Mouse (Mus musculus) telencephalon, adult 2 months (tissue): Measurements from ENCODE around the gene Lum.

Experiments used
- DNase-seq: peaks from one replicate; pipeline ENCODE4 v3.0.0-alpha.2; 2011; ENCODE audit warnings: low read depth, low spot score

The Lum gene

GRCm38 (mm10) chr10:97564957-97565856 is at the start of gene Lum:
Lum (plus strand) TSS chr10:97565128.
- no peak for DNase-seq

GRCm38 (mm10) chr10:97523366-97523765 is 41.6 kb upstream of the Lum start:
- no peak for DNase-seq

DNA sequence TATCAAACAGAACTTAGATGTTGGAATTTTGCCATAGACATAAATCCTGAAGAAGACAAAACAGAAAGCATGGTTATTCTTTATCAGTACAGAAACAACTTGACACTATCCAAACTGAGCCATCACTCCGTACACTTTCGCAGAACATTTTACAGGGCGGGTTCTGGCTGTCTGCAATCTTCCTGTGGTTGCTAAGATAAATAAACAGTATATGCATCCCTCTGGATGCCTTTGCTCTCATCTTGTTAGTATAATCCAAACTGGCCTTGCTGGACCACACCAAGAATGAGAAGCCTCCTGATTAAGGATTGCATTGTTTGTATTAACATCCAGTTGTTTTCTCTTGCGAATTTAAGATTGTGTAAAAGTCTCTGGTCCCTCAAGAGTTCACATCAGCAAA is 29.2 kb upstream of the Lum start:
- no peak for DNase-seq

GRCm38 (mm10) chr10:97536921-97537320 is 28.0 kb upstream of the Lum start:
- DNase-seq = no peak

- DNase-seq = no peak
Measured at GRCm38 (mm10) chr10:97538202-97538601, 26.7 kb upstream of the Lum start.

DNA sequence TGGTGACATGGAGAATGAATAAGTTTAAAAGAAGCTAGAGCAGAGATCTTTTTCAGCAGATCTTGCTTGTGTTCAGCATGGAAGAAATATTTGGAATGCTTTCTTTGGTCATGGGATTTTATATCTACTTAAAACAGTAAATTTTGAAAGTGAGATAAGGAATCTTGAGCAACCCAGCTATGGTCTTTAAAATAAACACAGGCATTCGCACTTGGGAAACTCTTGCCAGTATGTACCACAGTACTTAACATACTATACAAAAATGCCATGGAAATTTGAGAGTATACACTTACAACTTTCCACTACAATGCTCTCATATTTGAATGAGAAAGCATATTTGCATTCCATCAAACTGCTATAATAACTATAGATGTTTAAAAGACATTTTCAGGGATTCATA is 17.2 kb upstream of the Lum start:
- DNase-seq = no peak

DNA sequence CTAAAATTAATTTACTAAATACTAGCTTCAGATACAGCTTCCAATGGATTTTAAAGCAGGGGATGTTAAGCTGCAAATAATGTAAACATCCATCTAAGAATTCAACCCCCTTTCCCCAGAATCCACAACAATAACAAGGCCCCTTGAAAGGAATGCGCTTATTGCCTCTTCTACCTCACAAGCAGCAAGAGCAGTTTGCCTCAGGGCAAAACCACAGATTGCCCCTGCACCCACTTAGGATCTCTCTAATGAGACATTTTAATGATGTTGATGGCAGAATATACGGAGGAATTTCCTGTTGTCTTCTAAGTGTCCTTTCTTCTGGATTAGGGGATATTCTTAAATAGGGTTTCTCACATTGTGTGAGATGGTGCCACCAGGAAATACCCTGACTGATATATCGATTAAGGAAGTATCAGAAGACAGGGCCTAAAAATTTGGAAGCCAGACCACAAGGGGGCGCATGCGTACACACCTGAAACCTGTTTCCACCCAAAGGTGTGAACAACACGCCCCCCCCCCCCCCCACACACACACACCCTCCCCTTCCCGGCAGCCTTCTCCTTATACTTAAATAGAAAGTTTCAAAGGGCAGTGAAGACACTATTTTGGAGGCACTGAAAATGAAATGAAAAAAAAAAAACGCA is 2.7 kb downstream of the Lum start:
- no peak for DNase-seq

DNA sequence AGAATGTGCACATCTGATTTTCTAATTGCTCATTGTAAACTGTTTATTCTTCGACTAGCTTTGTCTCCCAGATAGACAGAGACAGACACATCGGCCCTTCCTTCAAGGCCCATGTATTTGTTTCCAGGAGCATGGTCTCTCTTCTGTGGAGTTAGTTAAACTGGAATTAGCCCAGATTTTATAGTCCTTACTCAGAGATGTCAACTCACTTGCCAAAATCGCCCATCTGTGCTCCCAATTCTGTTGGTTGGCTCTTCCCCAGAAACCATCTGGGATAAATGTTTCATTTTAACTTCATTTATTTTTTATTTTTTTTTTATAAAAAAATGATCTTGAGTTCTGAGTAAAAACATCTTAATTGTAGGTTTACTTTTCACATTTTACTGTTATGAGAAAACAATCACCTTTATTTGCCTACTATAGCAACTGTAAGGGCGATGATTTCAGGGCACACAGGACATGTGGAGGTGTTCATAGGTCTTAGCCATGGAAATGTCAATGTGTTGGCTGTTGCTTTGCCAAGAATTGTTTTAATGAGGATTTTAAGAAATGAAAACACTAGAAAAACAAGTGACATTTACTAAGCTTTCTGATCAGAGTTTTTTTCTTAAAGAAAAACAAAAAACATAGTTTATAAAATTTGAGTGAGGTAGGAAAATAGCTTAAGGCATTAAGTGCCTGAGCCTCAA is 17.8 kb downstream of the Lum start:
- DNase-seq = peak; percentile 51

- DNase-seq = peak; percentile 8
Measured at GRCm38 (mm10) chr10:97584176-97584575, 19.2 kb downstream of the Lum start.

- DNase-seq = no peak
Measured at GRCm38 (mm10) chr10:97587159-97587558, 22.2 kb downstream of the Lum start.

DNA sequence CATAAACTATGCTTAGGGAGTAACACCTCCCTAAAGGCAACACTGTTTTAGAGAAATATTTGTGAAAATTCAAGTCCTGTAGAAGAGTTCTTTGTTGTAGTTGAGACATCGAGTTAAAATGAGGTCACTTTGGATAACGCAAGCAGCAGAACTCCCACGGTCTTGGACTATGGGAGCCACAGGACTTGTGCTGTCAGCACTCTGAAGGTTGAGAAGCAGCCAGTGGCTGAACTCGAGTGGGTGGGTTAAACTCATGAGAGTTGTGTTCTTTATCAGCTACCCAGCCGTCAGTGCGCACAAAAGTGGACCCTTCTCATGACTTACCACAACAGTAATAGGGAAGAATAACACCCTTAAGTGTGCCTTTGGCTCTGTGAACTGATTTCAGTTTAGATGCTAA is 24.6 kb downstream of the Lum start:
- no peak for DNase-seq

DNA sequence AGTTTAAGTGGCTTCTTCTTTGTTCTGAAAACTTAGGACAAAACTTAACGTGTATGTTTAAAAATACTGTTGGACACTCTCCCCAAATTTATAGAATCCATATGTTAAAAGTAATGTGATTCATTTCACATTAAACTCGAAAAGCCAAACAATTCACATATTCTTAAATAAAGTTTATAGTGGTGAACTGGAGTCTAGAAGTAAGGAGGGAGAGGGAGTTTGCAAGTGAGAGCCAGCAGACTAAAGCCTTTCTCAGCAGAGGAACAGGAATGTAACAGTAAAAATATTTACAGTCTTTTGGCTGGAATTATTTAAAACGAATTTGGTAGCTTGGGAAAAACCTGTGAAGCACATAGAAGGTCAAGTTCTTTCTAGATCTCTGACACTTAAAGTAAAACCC is 26.1 kb downstream of the Lum start:
- no peak for DNase-seq

GRCm38 (mm10) chr10:97591685-97592084 is 26.8 kb downstream of the Lum start:
- DNase-seq = no peak

DNA sequence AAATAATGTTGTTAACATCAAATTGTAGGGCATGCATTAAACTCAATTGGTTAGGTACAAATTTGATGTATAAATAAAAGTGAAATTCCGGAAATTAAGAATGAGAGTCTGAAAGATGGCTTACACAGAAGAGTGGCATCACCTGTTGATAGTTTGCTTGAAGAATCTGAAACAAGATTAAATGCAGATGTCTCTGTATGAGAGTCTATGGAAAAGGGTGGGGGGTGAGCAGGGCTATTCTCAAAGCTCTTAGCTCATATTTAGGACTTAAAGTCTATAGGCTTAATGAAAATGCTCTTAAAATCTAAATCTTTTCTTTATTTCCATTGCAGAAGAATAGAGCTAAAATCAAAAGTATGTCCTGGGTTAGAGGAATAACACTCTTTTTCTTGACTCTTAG is 30.8 kb downstream of the Lum start:
- DNase-seq = no peak

DNA sequence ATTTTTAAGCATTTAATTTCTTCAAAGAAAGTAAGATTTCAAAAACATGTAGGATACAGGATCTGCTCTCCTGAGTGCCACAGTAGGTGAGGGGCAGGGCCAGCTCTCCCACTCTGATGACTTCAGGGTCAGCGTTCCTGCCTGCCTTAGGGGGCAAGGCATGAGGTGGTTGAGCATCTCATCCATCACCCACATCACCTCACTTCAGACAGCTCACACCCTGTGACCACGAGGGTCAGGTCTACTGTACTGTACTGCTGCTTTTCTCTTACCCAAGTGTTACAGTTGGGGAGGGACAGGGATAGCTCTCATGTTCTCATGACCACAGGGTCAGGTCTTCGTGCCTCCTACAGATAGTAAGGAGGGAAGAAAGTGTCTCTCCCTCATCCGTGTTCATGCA is 36.8 kb downstream of the Lum start:
- no peak for DNase-seq

GRCm38 (mm10) chr10:97603256-97603655 is 38.3 kb downstream of the Lum start:
- DNase-seq = no peak

- no peak for DNase-seq
Measured at GRCm38 (mm10) chr10:97606579-97606978, 41.7 kb downstream of the Lum start, which contains the start of gene Kera. Kera (plus strand) TSS chr10:97606879.
